Mouse (Mus musculus) hindbrain, embryonic 12.5 days (tissue): ENCODE measurements at regions not wholly inside any gene's neighbourhood (a gene's known extent, or its start where the extent isn't known, plus 50 kb on each side); places are given as distances from the start of the nearest gene placed in this dataset.
A peak's percentile ranks its signal among the peaks of the same experiment; 100 is the strongest.
"Not testable (repeated sequence)": the region's sequence is repeated elsewhere in the genome, so short reads cannot be mapped to it uniquely, and the experiment has no call there.

Experiments
- ATAC-seq: fragments of 200-750 bp; cut with Nextera tagmentation; 2 replicates; pipeline ENCODE4 v1.8.0; 2017; ENCODE audit warnings: moderate TSS enrichment; ENCODE audit not compliant: low FRiP score
- H3K27ac ChIP-seq: fragments of 300-500 bp; sonication (generic); 2 replicates; pipeline ENCODE4 v1.5.1; 2016; ENCODE audit warnings: mild to moderate bottlenecking
- H3K27me3 ChIP-seq: fragments of 300-500 bp; sonication (generic); 2 replicates; pipeline ENCODE4 v1.6.1; 2016; ENCODE audit warnings: mild to moderate bottlenecking
- H3K36me3 ChIP-seq: fragments of 300-500 bp; sonication (generic); 2 replicates; pipeline ENCODE4 v1.6.1; 2016; ENCODE audit warnings: mild to moderate bottlenecking
- H3K4me1 ChIP-seq: fragments of 300-500 bp; sonication (generic); 2 replicates; pipeline ENCODE4 v1.6.1; 2016
- H3K4me2 ChIP-seq: fragments of 300-500 bp; sonication (generic); replicated peaks from 2 replicates; pipeline ENCODE4 v1.6.1; 2016; ENCODE audit warnings: mild to moderate bottlenecking
- H3K4me3 ChIP-seq: fragments of 300-500 bp; sonication (generic); 2 replicates; pipeline ENCODE4 v1.5.1; 2016; ENCODE audit warnings: mild to moderate bottlenecking
- H3K9ac ChIP-seq: fragments of 300-500 bp; sonication (generic); 2 replicates; pipeline ENCODE4 v1.6.1; 2016; ENCODE audit warnings: mild to moderate bottlenecking, moderate library complexity
- H3K9me3 ChIP-seq: fragments of 300-500 bp; sonication (generic); replicated peaks from 2 replicates; pipeline ENCODE4 v1.6.1; 2016; ENCODE audit warnings: mild to moderate bottlenecking
- WGBS: fragments of 180-500 bp; shearing (Covaris S2); methylation state at CpG from one replicate; pipeline ENCODE4 v1.1.7; 2016; 5-methylcytosine and 5-hydroxymethylcytosine counted together

DNA sequence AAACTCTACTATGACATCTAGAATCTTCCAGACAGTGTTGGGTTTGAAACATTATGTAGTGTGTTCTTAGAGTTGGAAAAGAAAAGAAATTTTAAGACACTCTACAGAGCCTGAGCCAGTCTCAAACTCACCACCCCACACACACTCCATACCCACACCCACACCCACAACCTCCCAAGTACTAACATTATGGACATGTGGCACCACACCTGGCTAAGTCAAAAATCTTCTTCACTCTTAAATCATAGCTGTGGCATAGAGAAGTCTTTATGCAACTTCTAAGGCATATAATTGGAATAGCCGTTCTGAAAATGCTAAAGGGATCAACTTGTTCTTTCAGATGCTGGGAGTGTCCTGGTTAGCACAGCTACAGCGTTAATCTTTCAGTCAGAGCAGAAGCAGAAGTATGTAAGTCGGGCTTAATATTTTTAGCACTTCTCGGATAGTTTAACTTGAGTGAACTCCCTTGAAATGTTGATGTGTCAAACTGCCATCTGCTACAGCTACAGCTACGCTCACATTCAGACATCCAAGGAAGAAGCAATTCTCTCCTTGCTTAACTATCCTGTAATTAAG lies 68.6 kb upstream of the Creb1 start:
- no peaks in the 10 kb centered on the region for H3K4me1 ChIP-seq
- H3K27ac ChIP-seq, result no peak overlapping the region
- no peaks in the 10 kb centered on the region for H3K27me3 ChIP-seq
- no peak overlapping the region for H3K4me2 ChIP-seq
- H3K9ac ChIP-seq, result no peak overlapping the region
- ATAC-seq, result no peak
- no peaks in the 10 kb centered on the region for H3K36me3 ChIP-seq
- H3K9me3 ChIP-seq, result no peaks in the 10 kb centered on the region
- 81% methylated on average over 5 of the region's 5 CpGs for WGBS
- H3K4me3 ChIP-seq, result no peak overlapping the region

- not testable (repeated sequence) for ATAC-seq, H3K27ac ChIP-seq, H3K9me3 ChIP-seq, H3K4me1 ChIP-seq, H3K4me2 ChIP-seq, H3K36me3 ChIP-seq, H3K4me3 ChIP-seq, H3K27me3 ChIP-seq, H3K9ac ChIP-seq
- WGBS, result 91% methylated on average over 6 of the region's 6 CpGs
Observed at GRCm38 (mm10) chr1:64461616-64462015, 70.8 kb upstream of the Creb1 start.

DNA sequence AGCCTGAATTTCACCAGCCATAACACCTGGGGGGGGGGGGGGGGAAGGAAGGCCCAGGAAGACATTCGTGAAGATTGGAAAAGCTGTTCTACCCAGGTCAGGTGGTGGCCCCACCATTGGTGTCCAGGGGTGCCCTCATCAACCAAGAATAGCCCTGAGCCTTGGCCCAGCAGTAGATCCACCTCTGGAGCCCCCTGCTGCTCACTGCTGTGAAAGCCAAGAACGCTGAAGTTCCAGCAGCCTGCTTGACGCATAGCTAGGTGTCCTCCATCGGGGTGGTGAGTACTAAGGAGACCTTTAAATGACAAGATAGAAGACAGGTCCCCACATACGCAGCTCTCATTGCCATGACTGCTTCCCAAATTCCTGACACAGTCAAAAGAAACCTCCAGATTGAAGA lies 74.6 kb upstream of the Creb1 start:
- no peak for ATAC-seq
- Histone ChIP-seq H3K27ac (no peak overlapping the region), H3K36me3 (no peaks in the 10 kb centered on the region), H3K27me3 (no peaks in the 10 kb centered on the region), H3K9ac (no peak overlapping the region), H3K4me1 (no peaks in the 10 kb centered on the region), H3K4me2 (no peak overlapping the region), H3K9me3 (no peaks in the 10 kb centered on the region), H3K4me3 (no peak overlapping the region)
- WGBS, result 77% methylated on average over 5 of the region's 5 CpGs

- H3K4me1 ChIP-seq, result peaks cover 14% of the 10 kb centered on the region
- no peaks in the 10 kb centered on the region for H3K9me3 ChIP-seq
- H3K27ac ChIP-seq, result no peak overlapping the region
- no peak overlapping the region for H3K9ac ChIP-seq
- no peaks in the 10 kb centered on the region for H3K27me3 ChIP-seq
- no peaks in the 10 kb centered on the region for H3K36me3 ChIP-seq
- ATAC-seq, result no peak
- H3K4me2 ChIP-seq, result no peak overlapping the region
- H3K4me3 ChIP-seq, result no peak overlapping the region
- WGBS, result 85% methylated on average over 3 of the region's 3 CpGs
Observed at GRCm38 (mm10) chr1:64449141-64449540, 83.3 kb upstream of the Creb1 start.

DNA sequence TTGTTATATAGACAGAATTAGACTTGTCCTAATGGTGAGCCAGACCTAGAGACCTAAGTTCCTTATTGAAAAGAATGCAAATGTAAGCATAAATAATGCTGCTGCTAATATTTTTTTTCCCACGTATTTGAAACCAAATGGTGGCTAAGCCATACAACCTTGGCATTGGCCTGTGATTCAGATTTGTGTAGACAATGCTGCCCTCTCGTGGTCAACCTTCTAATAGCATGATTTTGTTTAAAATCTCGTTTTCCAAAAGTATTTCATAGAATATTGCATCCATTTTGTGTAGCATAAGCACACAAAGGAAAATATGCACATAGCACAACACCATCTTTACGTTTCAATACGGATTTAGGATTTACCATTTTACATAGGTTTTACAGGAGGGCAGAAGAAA lies 84.4 kb upstream of the Creb1 start:
- H3K4me2 ChIP-seq, result no peak overlapping the region
- no peaks in the 10 kb centered on the region for H3K9me3 ChIP-seq
- H3K27me3 ChIP-seq, result no peaks in the 10 kb centered on the region
- 3% methylated on average over 5 of the region's 5 CpGs for WGBS
- no peak overlapping the region for H3K27ac ChIP-seq
- no peaks in the 10 kb centered on the region for H3K36me3 ChIP-seq
- H3K9ac ChIP-seq, result no peak overlapping the region
- no peak overlapping the region for H3K4me3 ChIP-seq
- ATAC-seq, result no peak
- H3K4me1 ChIP-seq, result peaks cover 15% of the 10 kb centered on the region

- Histone ChIP-seq H3K4me2 (no peak overlapping the region), H3K27ac (no peak overlapping the region), H3K9me3 (no peaks in the 10 kb centered on the region), H3K9ac (no peak overlapping the region), H3K27me3 (no peaks in the 10 kb centered on the region), H3K36me3 (no peaks in the 10 kb centered on the region), H3K4me1 (peaks cover 19% of the 10 kb centered on the region), H3K4me3 (no peak overlapping the region)
- WGBS, result 44% methylated on average over 4 of the region's 4 CpGs
- ATAC-seq, result no peak
Observed at GRCm38 (mm10) chr1:64446492-64446891, 86.0 kb upstream of the Creb1 start.

DNA sequence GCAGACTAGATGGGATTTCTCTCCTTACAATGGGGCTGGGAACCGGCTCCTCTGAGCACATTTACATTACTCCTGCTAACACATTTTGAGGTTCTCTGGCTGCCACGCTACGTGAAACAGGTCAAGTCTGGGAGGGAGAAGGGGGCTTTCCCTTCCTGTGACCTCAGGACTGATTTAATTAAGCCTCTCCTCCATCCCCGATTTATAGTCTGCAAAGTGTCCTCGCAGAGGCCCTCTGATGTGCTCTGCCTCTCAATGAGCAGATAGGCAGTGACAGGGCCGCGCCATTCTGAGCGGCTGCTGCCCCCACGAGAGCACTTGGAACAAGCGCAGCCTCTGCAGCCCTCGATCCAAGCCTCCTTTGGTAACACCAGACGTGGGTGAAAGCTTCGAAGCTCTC lies 86.5 kb upstream of the Creb1 start:
- H3K4me2 ChIP-seq, result peak overlapping the region; percentile 32
- no peaks in the 10 kb centered on the region for H3K36me3 ChIP-seq
- peak overlapping the region; percentile 62 for H3K27ac ChIP-seq
- no peak overlapping the region for H3K4me3 ChIP-seq
- H3K4me1 ChIP-seq, result peaks cover 19% of the 10 kb centered on the region
- no peaks in the 10 kb centered on the region for H3K9me3 ChIP-seq
- ATAC-seq, result peak; percentile 89
- no peaks in the 10 kb centered on the region for H3K27me3 ChIP-seq
- no peak overlapping the region for H3K9ac ChIP-seq
- 2% methylated on average over 13 of the region's 13 CpGs for WGBS

DNA sequence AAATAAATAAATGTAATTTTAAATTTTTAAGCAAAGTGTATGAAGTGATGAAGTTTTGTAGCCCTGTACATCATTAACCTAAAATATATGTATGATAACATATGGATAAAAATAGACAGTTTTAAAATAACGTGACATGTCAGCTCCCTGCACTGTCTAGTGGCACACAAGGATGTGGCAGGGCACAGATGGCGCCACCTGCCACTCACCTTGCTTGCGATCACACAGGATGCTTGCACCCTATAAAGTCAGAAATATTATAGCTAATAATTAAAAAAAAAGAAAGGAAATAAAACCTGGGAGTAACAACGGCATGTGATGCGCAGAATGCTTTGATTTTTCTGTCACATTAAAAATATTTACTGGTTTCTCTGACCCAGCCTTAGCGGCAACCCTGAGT lies 89.0 kb upstream of the Creb1 start:
- no peak overlapping the region for H3K27ac ChIP-seq
- H3K36me3 ChIP-seq, result no peaks in the 10 kb centered on the region
- peaks cover 19% of the 10 kb centered on the region for H3K4me1 ChIP-seq
- H3K4me3 ChIP-seq, result no peak overlapping the region
- no peak for ATAC-seq
- 91% methylated on average over 6 of the region's 6 CpGs for WGBS
- H3K9me3 ChIP-seq, result no peaks in the 10 kb centered on the region
- H3K4me2 ChIP-seq, result no peak overlapping the region
- no peaks in the 10 kb centered on the region for H3K27me3 ChIP-seq
- H3K9ac ChIP-seq, result no peak overlapping the region

DNA sequence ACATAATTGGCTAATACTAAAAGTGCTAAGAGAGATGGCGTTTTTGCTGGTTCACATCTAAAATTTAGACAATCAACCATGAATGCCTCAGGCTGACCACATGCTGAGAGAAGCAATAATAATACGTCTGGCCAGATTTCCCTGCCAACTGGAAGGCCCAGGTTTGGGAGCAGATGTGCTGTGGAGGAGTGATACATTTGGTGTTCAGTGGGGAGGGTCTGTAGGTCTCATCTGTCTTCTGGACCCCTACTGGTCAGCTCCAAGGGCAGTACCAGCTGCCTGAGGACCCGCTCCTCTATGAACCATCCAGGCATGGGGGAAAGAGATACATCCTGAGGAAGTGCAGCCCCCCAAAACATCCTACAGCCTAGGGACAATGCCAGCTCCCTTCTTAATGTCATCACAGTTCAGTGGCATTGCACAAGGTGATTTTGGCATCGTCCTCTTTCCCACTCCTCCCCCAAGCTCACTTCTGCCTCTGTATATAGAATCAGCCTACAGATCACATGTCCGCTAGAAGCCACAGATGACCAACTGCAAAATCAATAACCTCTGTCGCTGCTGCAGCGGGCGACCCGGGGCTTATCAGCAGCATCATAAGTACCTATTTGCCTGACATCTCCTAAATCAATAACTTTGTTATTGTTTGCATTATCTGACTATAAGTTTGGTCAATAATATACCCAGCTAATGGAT lies 90.1 kb upstream of the Creb1 start:
- WGBS, result 63% methylated on average over 9 of the region's 9 CpGs
- no peak; the same call in 1 of the 2 replicates for ATAC-seq
- Histone ChIP-seq H3K4me3 (no peak overlapping the region), H3K9ac (no peak overlapping the region), H3K27me3 (no peaks in the 10 kb centered on the region), H3K27ac (no peak overlapping the region), H3K36me3 (no peaks in the 10 kb centered on the region), H3K4me1 (peaks cover 19% of the 10 kb centered on the region), H3K4me2 (no peak overlapping the region), H3K9me3 (no peaks in the 10 kb centered on the region)

DNA sequence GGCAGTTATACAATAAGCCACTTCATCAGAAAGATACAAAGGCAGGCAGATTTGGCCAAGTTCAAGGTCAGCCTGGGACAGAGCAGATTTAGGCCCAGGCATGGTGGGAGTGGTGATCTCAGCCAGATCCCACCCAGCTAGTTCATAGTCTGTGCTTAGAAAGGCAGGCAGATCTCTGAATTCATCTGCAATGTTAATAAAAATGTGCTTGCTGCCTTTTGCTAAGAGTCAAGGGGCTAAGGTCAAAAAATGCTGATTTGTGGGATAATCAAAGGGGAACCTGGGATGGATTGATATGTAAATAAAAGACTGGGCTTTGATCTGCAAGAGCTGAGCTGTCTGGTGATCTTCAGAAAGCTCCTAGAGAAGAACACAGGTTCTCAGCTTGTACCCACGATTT lies 109.2 kb upstream of the Creb1 start:
- Histone ChIP-seq H3K9me3 (no peaks in the 10 kb centered on the region), H3K4me1 (no peaks in the 10 kb centered on the region), H3K36me3 (no peaks in the 10 kb centered on the region), H3K9ac (no peak overlapping the region), H3K4me2 (no peak overlapping the region), H3K27ac (no peak overlapping the region), H3K4me3 (no peak overlapping the region), H3K27me3 (no peaks in the 10 kb centered on the region)
- ATAC-seq, result no peak
- WGBS, result 67% methylated on average over 1 of the region's 1 CpGs

DNA sequence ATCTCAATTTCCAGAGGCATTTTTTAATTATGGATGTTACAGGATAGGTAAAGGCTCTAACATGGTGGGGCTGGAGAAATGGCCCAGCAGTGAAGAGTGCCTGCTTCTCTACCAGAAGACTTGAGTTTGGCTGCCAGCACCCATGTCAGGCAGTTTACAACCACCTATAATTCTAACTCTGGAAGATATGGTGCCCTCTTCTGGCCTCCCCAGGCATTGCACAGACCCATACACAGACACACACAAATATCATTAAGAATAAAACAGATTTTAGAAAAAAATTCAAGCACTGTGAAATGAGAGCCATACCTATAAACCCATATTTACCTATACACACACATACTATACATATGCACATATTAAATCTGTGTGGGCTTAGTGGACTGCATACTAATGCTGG lies 113.9 kb upstream of the Creb1 start:
- Histone ChIP-seq H3K4me3 (no peak overlapping the region), H3K36me3 (no peaks in the 10 kb centered on the region), H3K4me1 (no peaks in the 10 kb centered on the region), H3K9me3 (no peaks in the 10 kb centered on the region), H3K27ac (no peak overlapping the region), H3K27me3 (no peaks in the 10 kb centered on the region), H3K9ac (no peak overlapping the region), H3K4me2 (no peak overlapping the region)
- ATAC-seq, result no peak

- Histone ChIP-seq H3K9ac (no peak overlapping the region), H3K27me3 (no peaks in the 10 kb centered on the region), H3K36me3 (no peaks in the 10 kb centered on the region), H3K4me1 (no peaks in the 10 kb centered on the region), H3K27ac (no peak overlapping the region), H3K4me2 (no peak overlapping the region), H3K4me3 (no peak overlapping the region), H3K9me3 (no peaks in the 10 kb centered on the region)
- no peak for ATAC-seq
- WGBS, result 84% methylated on average over 7 of the region's 7 CpGs
Observed at GRCm38 (mm10) chr1:64415906-64416305, 116.5 kb upstream of the Creb1 start.

GRCm38 (mm10) chr1:64413181-64413560 lies 119.3 kb upstream of the Creb1 start:
- WGBS, result 91% methylated on average over 4 of the region's 4 CpGs
- no peaks in the 10 kb centered on the region for H3K36me3 ChIP-seq
- ATAC-seq, result no peak

More at GRCm38 (mm10) chr1:64413181-64413560, 119.3 kb upstream of the Creb1 start:
- H3K4me1 ChIP-seq, result no peaks in the 10 kb centered on the region
- no peak overlapping the region for H3K4me2 ChIP-seq
- H3K4me3 ChIP-seq, result no peak overlapping the region
- H3K9ac ChIP-seq, result no peak overlapping the region
- H3K27ac ChIP-seq, result no peak overlapping the region
- H3K9me3 ChIP-seq, result no peaks in the 10 kb centered on the region
- no peaks in the 10 kb centered on the region for H3K27me3 ChIP-seq
